Mouse (Mus musculus) B cell, adult 2 months (primary cell): ENCODE data around the gene Sectm1b.

Experiments
- DNase-seq, 2 experiments: peaks; one replicate each; pipeline ENCODE4 v3.0.0; 2022

Gene Sectm1b

GRCm38 (mm10) chr11:121019501-121019900, 43.9 kb downstream of the Sectm1b start:
- DNase-seq = no peak

- peak; percentile 47 to 53 for DNase-seq
These were observed 45.7 kb downstream of the Sectm1b start for GRCm38 (mm10) chr11:121017703-121018102.

GRCm38 (mm10) chr11:121015472-121015871, 47.9 kb downstream of the Sectm1b start:
- no peak for DNase-seq

- DNase-seq = no peak
These were observed 48.5 kb downstream of the Sectm1b start for GRCm38 (mm10) chr11:121014896-121015300.

- no peak for DNase-seq
These were observed 49.7 kb downstream of the Sectm1b start for GRCm38 (mm10) chr11:121013656-121014055.

- no peak for DNase-seq
These were observed 53.2 kb downstream of the Sectm1b start for GRCm38 (mm10) chr11:121010044-121010755.

- DNase-seq = no peak
These were observed 57.2 kb downstream of the Sectm1b start for GRCm38 (mm10) chr11:121006184-121006583.

- no peak for DNase-seq
These were observed 59.1 kb downstream of the Sectm1b start for GRCm38 (mm10) chr11:121004281-121004680.
